Mouse (Mus musculus) lung, postnatal 0 days (tissue): ENCODE measurements around the gene Naaa.

ENCODE experiments used
- CTCF ChIP-seq: IDR thresholded peaks from 2 replicates; pipeline ENCODE4 v1.5.1; 2016; ENCODE audit warnings: antibody characterized with exemption, mild to moderate bottlenecking
- EP300 ChIP-seq: IDR thresholded peaks from 2 replicates; pipeline ENCODE4 v1.6.1; 2016; ENCODE audit warnings: antibody characterized with exemption, mild to moderate bottlenecking, control low read depth

- TF ChIP-seq CTCF (no peak), EP300 (no peak)
Measured at GRCm38 (mm10) chr5:92294525-92294924, 16.6 kb upstream of the Naaa start.
